Mouse (Mus musculus) thymus, adult 2 months (tissue): ENCODE results near the gene Nampt. TPM values are rescaled to one million over a fixed set of nuclear protein-coding genes. Genes with fewer than 3 reads are reported as not detected.

Source experiments
- DNase-seq: peaks from one replicate; pipeline ENCODE4 v3.0.0; 2021
- H3K27ac ChIP-seq: fragments of 200-500 bp; 2 replicates; pipeline ENCODE4 v1.5.1; 2012; ENCODE audit warnings: low read length, control low read depth; ENCODE audit not compliant: control insufficient read depth, insufficient read depth
- H3K27me3 ChIP-seq: fragments of 200-500 bp; 2 replicates; pipeline ENCODE4 v1.6.1; 2012; ENCODE audit warnings: mild to moderate bottlenecking, low read length, moderate library complexity, mixed read lengths; ENCODE audit not compliant: control insufficient read depth, insufficient read depth
- H3K36me3 ChIP-seq: fragments of 200-500 bp; 2 replicates; pipeline ENCODE4 v1.6.1; 2012; ENCODE audit warnings: mild to moderate bottlenecking, low read length, moderate library complexity; ENCODE audit not compliant: control insufficient read depth, insufficient read depth
- H3K4me1 ChIP-seq: fragments of 200-500 bp; replicated peaks from 2 replicates; pipeline ENCODE4 v1.6.1; 2012; ENCODE audit warnings: low read length; ENCODE audit not compliant: control insufficient read depth, insufficient read depth
- H3K4me3 ChIP-seq: fragments of 200-500 bp; 2 replicates; pipeline ENCODE4 v1.5.1; 2012; ENCODE audit warnings: mild to moderate bottlenecking, low read length, control low read depth, moderate library complexity; ENCODE audit not compliant: control insufficient read depth, insufficient read depth
- CTCF ChIP-seq: fragments of 200-500 bp; IDR thresholded peaks from 2 replicates; pipeline ENCODE4 v1.5.1; 2012; ENCODE audit warnings: mild to moderate bottlenecking, control low read depth, low read length, moderate library complexity, borderline replicate concordance; ENCODE audit not compliant: control insufficient read depth, poor library complexity, insufficient read depth; ENCODE audit errors: extremely low read depth
- POLR2A ChIP-seq: fragments of 200-500 bp; IDR thresholded peaks from 2 replicates; pipeline ENCODE4 v1.6.1; 2012; ENCODE audit warnings: mild to moderate bottlenecking, low read length, control low read depth, moderate library complexity; ENCODE audit not compliant: control insufficient read depth, poor library complexity, insufficient read depth; ENCODE audit errors: extremely low read depth
- WGBS: fragments of 180-500 bp; shearing (Covaris S2); methylation state at CpG from one replicate; pipeline ENCODE4 v1.1.7; 2018; 5-methylcytosine and 5-hydroxymethylcytosine counted together
- polyA plus RNA-seq: library from polyadenylated mRNA; depleted of rRNA; stranded (reverse); fragments of >200 nt; gene quantifications from 2 replicates; pipeline ENCODE4 v1.2.3, GENCODE M21; 2012

The Nampt gene
- polyA plus RNA-seq, 1 experiment = 16.7 TPM

DNA sequence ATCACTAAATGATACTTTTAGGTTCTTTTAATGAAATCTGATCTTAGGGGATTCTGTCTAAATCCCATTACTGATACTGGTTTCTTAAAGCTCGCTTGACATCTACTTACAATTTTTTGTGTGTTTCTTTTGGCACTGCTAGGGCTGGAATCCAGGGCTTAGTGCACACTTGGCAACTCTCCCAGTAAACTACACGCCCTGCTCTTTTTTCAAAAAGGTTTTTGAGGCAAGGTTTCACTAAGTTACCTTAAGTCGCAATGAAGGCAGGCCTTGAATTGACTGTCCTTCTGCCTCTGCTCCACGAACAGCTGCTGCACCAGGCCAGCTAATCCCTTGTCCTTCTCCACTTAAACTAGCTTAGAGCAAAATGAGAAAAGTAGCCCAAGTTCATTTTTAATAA is 15.9 kb downstream of the Nampt start:
- WGBS = 96% methylated on average over 4 of the region's 4 CpGs
- Histone ChIP-seq H3K4me1 (no peaks in the 10 kb centered on the region), H3K27ac (no peak overlapping the region), H3K36me3 (peaks cover 8% of the 10 kb centered on the region; the same call in 1 of the 2 replicates), H3K4me3 (no peak overlapping the region), H3K27me3 (no peaks in the 10 kb centered on the region)
- no peak for DNase-seq
- no peak for TF ChIP-seq CTCF
- TF ChIP-seq POLR2A = no peak

DNA sequence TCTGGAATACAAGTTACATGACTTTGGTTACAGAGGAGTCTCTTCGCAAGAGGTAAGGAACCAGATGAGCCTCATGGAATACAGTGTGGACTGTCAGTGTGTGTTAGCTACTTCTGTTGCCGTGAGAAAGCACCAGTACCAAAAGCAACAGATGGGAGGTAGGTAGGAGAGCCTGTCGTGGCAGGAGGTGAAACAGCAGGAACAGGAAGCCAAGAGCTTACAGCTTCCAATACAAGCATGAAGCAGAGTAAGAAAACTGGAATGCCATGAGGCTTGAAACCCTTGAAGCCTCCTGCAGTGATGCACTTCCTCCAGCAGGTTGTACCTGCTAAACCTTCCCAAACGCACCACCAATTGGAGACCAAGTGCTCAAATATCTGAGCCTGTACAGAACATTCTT is 19.1 kb downstream of the Nampt start:
- no peak overlapping the region for H3K4me3 ChIP-seq
- DNase-seq = no peak
- TF ChIP-seq CTCF (no peak), POLR2A (no peak)
- WGBS = 94% methylated on average over 4 of the region's 4 CpGs
- no peaks in the 10 kb centered on the region for H3K4me1 ChIP-seq
- H3K27me3 ChIP-seq = no peaks in the 10 kb centered on the region
- peaks cover 8% of the 10 kb centered on the region for H3K36me3 ChIP-seq
- no peak overlapping the region for H3K27ac ChIP-seq

DNA sequence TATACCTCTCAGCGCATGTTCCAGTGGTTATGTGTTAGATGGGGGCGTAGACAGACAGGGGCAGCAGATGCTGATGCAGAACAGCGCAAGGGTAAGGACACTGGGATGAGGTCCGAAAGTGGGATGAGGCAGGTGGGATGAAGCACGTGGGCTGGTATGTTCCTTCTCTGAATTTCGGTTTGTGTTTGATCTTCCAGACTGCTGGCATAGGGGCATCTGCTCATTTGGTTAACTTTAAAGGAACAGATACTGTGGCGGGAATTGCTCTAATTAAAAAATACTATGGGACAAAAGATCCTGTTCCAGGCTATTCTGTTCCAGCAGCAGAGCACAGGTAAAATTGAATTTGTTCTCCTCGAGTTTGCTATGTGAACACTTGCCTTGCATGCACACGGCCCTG is 19.6 kb downstream of the Nampt start:
- H3K36me3 ChIP-seq = peaks cover 8% of the 10 kb centered on the region
- TF ChIP-seq POLR2A (no peak), CTCF (no peak)
- H3K4me3 ChIP-seq = no peak overlapping the region
- no peaks in the 10 kb centered on the region for H3K27me3 ChIP-seq
- WGBS = 96% methylated on average over 9 of the region's 9 CpGs
- no peaks in the 10 kb centered on the region for H3K4me1 ChIP-seq
- H3K27ac ChIP-seq = no peak overlapping the region
- DNase-seq = no peak

- Histone ChIP-seq H3K27me3 (no peaks in the 10 kb centered on the region), H3K4me3 (no peak overlapping the region), H3K4me1 (no peaks in the 10 kb centered on the region), H3K36me3 (peaks cover 4% of the 10 kb centered on the region), H3K27ac (no peak overlapping the region)
- TF ChIP-seq POLR2A (no peak), CTCF (no peak)
- WGBS = 81% methylated on average over 7 of the region's 7 CpGs
- DNase-seq = no peak
Measured at GRCm38 (mm10) chr12:32841442-32841900, 22.1 kb downstream of the Nampt start.

DNA sequence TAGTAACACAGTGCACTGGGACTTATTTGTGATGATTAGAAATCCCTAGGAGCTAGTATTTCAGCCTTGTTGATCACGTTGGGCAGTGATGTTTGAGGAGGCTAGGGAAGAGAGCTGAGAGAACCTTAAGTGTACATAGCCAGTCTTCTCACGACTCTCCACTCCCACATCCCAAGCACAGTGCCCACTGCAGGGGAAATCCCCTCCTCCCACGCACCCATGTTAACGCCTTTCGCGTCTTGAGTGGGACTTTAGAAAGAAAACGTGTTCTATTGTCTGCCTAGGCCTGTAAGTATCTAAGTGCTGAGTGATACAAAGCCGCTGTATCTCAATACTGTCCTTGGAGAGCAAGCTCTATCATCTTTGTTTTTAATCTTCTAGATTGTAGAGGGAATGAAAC is 27.0 kb downstream of the Nampt start:
- DNase-seq = no peak
- TF ChIP-seq CTCF (no peak), POLR2A (no peak)
- H3K4me1 ChIP-seq = no peaks in the 10 kb centered on the region
- WGBS = 93% methylated on average over 8 of the region's 8 CpGs
- no peaks in the 10 kb centered on the region for H3K27me3 ChIP-seq
- H3K27ac ChIP-seq = no peak overlapping the region
- H3K36me3 ChIP-seq = peaks cover 15% of the 10 kb centered on the region; the same call in 1 of the 2 replicates
- H3K4me3 ChIP-seq = no peak overlapping the region

GRCm38 (mm10) chr12:32853757-32854156 is 34.4 kb downstream of the Nampt start:
- H3K27me3 ChIP-seq = no peaks in the 10 kb centered on the region
- peaks cover 9% of the 10 kb centered on the region; the same call in 1 of the 2 replicates for H3K36me3 ChIP-seq
- H3K4me3 ChIP-seq = no peak overlapping the region
- H3K27ac ChIP-seq = no peak overlapping the region
- 92% methylated on average over 5 of the region's 5 CpGs for WGBS
- no peaks in the 10 kb centered on the region for H3K4me1 ChIP-seq
- no peak for DNase-seq
- TF ChIP-seq CTCF = no peak
- no peak for TF ChIP-seq POLR2A

- no peak for DNase-seq
- WGBS = 93% methylated on average over 6 of the region's 6 CpGs
- H3K4me1 ChIP-seq = no peaks in the 10 kb centered on the region
Measured at GRCm38 (mm10) chr12:32854866-32855265, 35.5 kb downstream of the Nampt start.

More at GRCm38 (mm10) chr12:32854866-32855265, 35.5 kb downstream of the Nampt start:
- Histone ChIP-seq H3K27ac (no peak overlapping the region), H3K36me3 (peaks cover 9% of the 10 kb centered on the region; the same call in 1 of the 2 replicates), H3K4me3 (no peak overlapping the region), H3K27me3 (no peaks in the 10 kb centered on the region)
- TF ChIP-seq POLR2A (no peak), CTCF (no peak)
